Mouse (Mus musculus) brain, embryonic 14.5 days (tissue): Measurements from ENCODE around the gene Ttc29. TPM values are rescaled to one million over a fixed set of nuclear protein-coding genes. Genes with fewer than 3 reads are reported as not detected.
A peak's percentile ranks its signal among the peaks of the same experiment; 100 is the strongest.

ENCODE experiments used
- DNase-seq: peaks from one replicate; pipeline ENCODE4 v3.0.0-alpha.2; 2011; ENCODE audit warnings: low read depth
- CTCF ChIP-seq: fragments of 200-500 bp; IDR thresholded peaks from 2 replicates; pipeline ENCODE4 v1.5.1; 2012; ENCODE audit warnings: inconsistent platforms, mild to moderate bottlenecking, moderate library complexity, borderline replicate concordance; ENCODE audit not compliant: insufficient read depth, insufficient read length; ENCODE audit errors: extremely low read depth
- POLR2A ChIP-seq: fragments of 200-500 bp; IDR thresholded peaks from 2 replicates; pipeline ENCODE4 v1.6.1; 2012; ENCODE audit warnings: mild to moderate bottlenecking, inconsistent platforms, borderline replicate concordance; ENCODE audit not compliant: poor library complexity, insufficient read depth, insufficient read length, severe bottlenecking; ENCODE audit errors: extremely low read depth
- polyA plus RNA-seq: library from polyadenylated mRNA; depleted of rRNA; stranded (reverse); fragments of >200 nt; gene quantifications from 2 replicates; pipeline ENCODE4 v1.2.3, GENCODE M21; 2012

Ttc29 gene
- polyA plus RNA-seq, 1 experiment: 0.59 TPM

- TF ChIP-seq POLR2A: no peak
- no peak for TF ChIP-seq CTCF
- no peak for DNase-seq
These were observed 41.9 kb downstream of the Ttc29 start for GRCm38 (mm10) chr8:78255011-78255410.

GRCm38 (mm10) chr8:78265506-78265905, 52.4 kb downstream of the Ttc29 start:
- no peak for TF ChIP-seq POLR2A
- TF ChIP-seq CTCF: no peak
- DNase-seq: no peak

GRCm38 (mm10) chr8:78266231-78266630, 53.1 kb downstream of the Ttc29 start:
- DNase-seq: no peak
- TF ChIP-seq POLR2A (no peak), CTCF (no peak)

- peak; percentile 70 for DNase-seq
- no peak for TF ChIP-seq CTCF
- no peak for TF ChIP-seq POLR2A
These were observed 54.9 kb downstream of the Ttc29 start for GRCm38 (mm10) chr8:78267894-78268411.

GRCm38 (mm10) chr8:78269281-78269680, 56.2 kb downstream of the Ttc29 start:
- TF ChIP-seq POLR2A (no peak), CTCF (no peak)
- DNase-seq: no peak

- TF ChIP-seq CTCF: no peak
- no peak for TF ChIP-seq POLR2A
- peak; percentile 72 for DNase-seq
These were observed 58.3 kb downstream of the Ttc29 start for GRCm38 (mm10) chr8:78271391-78271790.

GRCm38 (mm10) chr8:78276120-78276519, 63.0 kb downstream of the Ttc29 start:
- no peak for TF ChIP-seq CTCF
- no peak for TF ChIP-seq POLR2A
- no peak for DNase-seq

- peak; percentile 62 for DNase-seq
- no peak for TF ChIP-seq POLR2A
- no peak for TF ChIP-seq CTCF
These were observed 64.3 kb downstream of the Ttc29 start for GRCm38 (mm10) chr8:78277411-78277810.

GRCm38 (mm10) chr8:78278598-78278997, 65.5 kb downstream of the Ttc29 start:
- DNase-seq: no peak
- TF ChIP-seq POLR2A (no peak), CTCF (no peak)

GRCm38 (mm10) chr8:78284805-78285204, 71.7 kb downstream of the Ttc29 start:
- DNase-seq: no peak
- TF ChIP-seq POLR2A (no peak), CTCF (no peak)

- no peak for DNase-seq
- TF ChIP-seq POLR2A (no peak), CTCF (no peak)
These were observed 72.3 kb downstream of the Ttc29 start for GRCm38 (mm10) chr8:78285366-78285765.

- DNase-seq: no peak
- TF ChIP-seq CTCF (no peak), POLR2A (no peak)
These were observed 76.4 kb downstream of the Ttc29 start for GRCm38 (mm10) chr8:78289374-78289971.

GRCm38 (mm10) chr8:78290274-78290673, 77.2 kb downstream of the Ttc29 start:
- no peak for DNase-seq
- TF ChIP-seq POLR2A (no peak), CTCF (no peak)

GRCm38 (mm10) chr8:78295494-78295893, 82.4 kb downstream of the Ttc29 start:
- TF ChIP-seq POLR2A (no peak), CTCF (no peak)
- peak; percentile 45 for DNase-seq
